Mouse (Mus musculus) myocyte (in vitro differentiated cells): Measurements from ENCODE around the gene Mgmt. TPM values are rescaled to one million over a fixed set of nuclear protein-coding genes. Genes with fewer than 3 reads are reported as not detected.

Experiments
- H3K27me3 ChIP-seq: one replicate; pipeline ENCODE4 v1.6.1; 2011; ENCODE audit not compliant: control insufficient read depth, insufficient read depth, insufficient read length
- H3K36me3 ChIP-seq: one replicate; pipeline ENCODE4 v1.6.1; 2011; ENCODE audit not compliant: control insufficient read depth, insufficient read depth
- H3K4me2 ChIP-seq: one replicate; pipeline ENCODE4 v1.6.1; 2011; ENCODE audit warnings: low read depth, control low read depth
- H3K4me3 ChIP-seq: one replicate; pipeline ENCODE4 v1.5.1; 2011; ENCODE audit warnings: mild to moderate bottlenecking, control low read depth, moderate library complexity
- H3K79me2 ChIP-seq: one replicate; pipeline ENCODE4 v1.6.1; 2011; ENCODE audit not compliant: control insufficient read depth, insufficient read depth
- H3ac ChIP-seq: one replicate; pipeline ENCODE4 v1.6.1; 2011; ENCODE audit not compliant: control insufficient read depth, insufficient read length
- CEBPB ChIP-seq: IDR thresholded peaks from 2 replicates; pipeline ENCODE4 v1.6.1; 2011; ENCODE audit warnings: mild to moderate bottlenecking, moderate library complexity; ENCODE audit not compliant: poor library complexity, insufficient read depth, severe bottlenecking
- E2F4 ChIP-seq: IDR thresholded peaks from one replicate; pipeline ENCODE4 v1.6.1; 2011; ENCODE audit warnings: mild to moderate bottlenecking, control low read depth, moderate library complexity; ENCODE audit not compliant: insufficient read depth
- MAX ChIP-seq: IDR thresholded peaks from one replicate; pipeline ENCODE4 v1.6.1; 2011; ENCODE audit warnings: low read depth, mild to moderate bottlenecking, control low read depth
- MYOD1 ChIP-seq, 3 experiments: IDR thresholded peaks; one replicate each; pipeline ENCODE4 v1.6.1; 2011; ENCODE audit warnings: control low read depth in 2 of 3, low read depth in 2 of 3, mild to moderate bottlenecking in 2 of 3, moderate library complexity in 1 of 3; ENCODE audit not compliant: insufficient read length in 2 of 3, control insufficient read depth in 1 of 3
- MYOG ChIP-seq, 3 experiments: IDR thresholded peaks; one replicate each; pipeline ENCODE4 v1.6.1; 2011; ENCODE audit warnings: control low read depth in 2 of 3, low read depth in 2 of 3, mild to moderate bottlenecking in 2 of 3; ENCODE audit not compliant: insufficient read length in 2 of 3, control insufficient read depth in 1 of 3, insufficient read depth in 1 of 3
- POLR2A ChIP-seq: IDR thresholded peaks from one replicate; pipeline ENCODE4 v1.6.1; 2011; ENCODE audit warnings: low read depth, mild to moderate bottlenecking, control low read depth, moderate library complexity; ENCODE audit not compliant: insufficient read length
- POLR2AphosphoS2 ChIP-seq: IDR thresholded peaks from one replicate; pipeline ENCODE4 v1.6.1; 2011; ENCODE audit warnings: low read depth, control low read depth; ENCODE audit not compliant: insufficient read length
- REST ChIP-seq: IDR thresholded peaks from one replicate; pipeline ENCODE4 v1.6.1; 2011; ENCODE audit warnings: mild to moderate bottlenecking, control low read depth, moderate library complexity; ENCODE audit not compliant: insufficient read depth, insufficient read length
- SRF ChIP-seq: IDR thresholded peaks from one replicate; pipeline ENCODE4 v1.6.1; 2011; ENCODE audit warnings: low read depth; ENCODE audit not compliant: control insufficient read depth, insufficient read length
- TCF12 ChIP-seq: IDR thresholded peaks from one replicate; pipeline ENCODE4 v1.6.1; 2011; ENCODE audit warnings: mild to moderate bottlenecking, control low read depth; ENCODE audit not compliant: poor library complexity, insufficient read depth, severe bottlenecking
- TCF3 ChIP-seq: IDR thresholded peaks from one replicate; pipeline ENCODE4 v1.6.1; 2011; ENCODE audit warnings: low read depth, control low read depth; ENCODE audit not compliant: insufficient read length
- USF1 ChIP-seq: IDR thresholded peaks from one replicate; pipeline ENCODE4 v1.6.1; 2011; ENCODE audit warnings: low read depth, mild to moderate bottlenecking, control low read depth, moderate library complexity
- polyA plus RNA-seq: library from polyadenylated mRNA; unstranded; fragments of >200 nt; fragmentation: generic; extraction: Trizol; gene quantifications from one replicate; pipeline ENCODE4 v1.2.1, GENCODE M21; 2012; ENCODE audit warnings: missing spikeins

Mgmt gene
- polyA plus RNA-seq, 1 experiment = 1.3 TPM

DNA sequence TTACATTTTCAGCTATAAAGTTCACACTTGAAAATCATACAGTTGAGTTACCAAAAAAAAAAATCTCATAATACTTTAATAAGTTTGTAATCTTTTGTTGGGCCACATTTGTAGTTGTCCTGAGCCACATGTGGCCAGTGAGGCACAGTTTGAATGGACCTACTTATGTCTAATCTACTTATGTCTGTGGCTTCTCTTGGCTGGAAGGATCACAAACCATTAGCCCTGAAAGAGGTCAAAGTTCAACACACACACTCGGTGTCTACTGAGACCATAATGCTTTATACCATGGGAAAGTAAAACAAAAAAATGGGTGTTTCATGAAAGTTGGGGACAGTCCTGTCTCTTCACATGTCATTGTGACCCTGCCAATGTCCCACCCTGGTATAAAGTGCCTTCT is 3.1 kb downstream of the Mgmt start:
- Histone ChIP-seq H3K79me2 (no peaks in the 10 kb centered on the region), H3ac (no peak overlapping the region), H3K27me3 (no peaks in the 10 kb centered on the region), H3K36me3 (no peaks in the 10 kb centered on the region), H3K4me2 (no peak overlapping the region), H3K4me3 (no peak overlapping the region)
- TF ChIP-seq CEBPB = no peak
- TF ChIP-seq REST = no peak
- no peak for TF ChIP-seq MYOG (IDR thresholded peaks at IDR 0.05; ENCODE audit: control insufficient read depth in 1 of 3, insufficient read depth in 1 of 3, insufficient read length in 2 of 3, low read depth in 2 of 3)
- no peak for TF ChIP-seq POLR2A
- TF ChIP-seq SRF = no peak
- TF ChIP-seq USF1 = no peak
- TF ChIP-seq E2F4 = no peak
- no peak for TF ChIP-seq TCF12
- no peak for TF ChIP-seq MAX
- no peak for TF ChIP-seq TCF3
- no peak for TF ChIP-seq MYOD1 (IDR thresholded peaks at IDR 0.05; ENCODE audit: control insufficient read depth in 1 of 3, insufficient read length in 2 of 3, low read depth in 2 of 3)
- TF ChIP-seq POLR2AphosphoS2 = no peak

DNA sequence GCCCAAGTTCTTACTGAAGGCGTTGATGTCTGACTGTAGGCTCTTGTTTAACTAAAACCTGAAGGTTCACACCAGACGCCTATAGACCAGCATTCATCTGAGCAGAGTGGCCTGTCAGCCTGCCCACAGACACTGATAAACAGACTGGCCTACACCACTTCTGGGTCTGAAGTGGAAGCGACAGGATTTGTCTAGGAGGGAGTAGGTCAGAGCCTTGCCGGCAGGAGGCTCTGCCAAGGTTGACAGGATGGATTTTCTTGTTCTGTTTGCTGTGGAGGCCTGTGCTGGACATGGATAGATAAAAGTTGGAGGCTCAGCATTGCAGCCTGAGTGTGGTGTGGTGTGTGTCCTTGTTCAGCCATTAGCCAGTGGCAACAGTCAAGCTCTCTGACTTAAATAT is 3.6 kb downstream of the Mgmt start:
- no peaks in the 10 kb centered on the region for H3K79me2 ChIP-seq
- no peaks in the 10 kb centered on the region for H3K36me3 ChIP-seq
- TF ChIP-seq POLR2A (no peak), POLR2AphosphoS2 (no peak), MYOD1 (IDR thresholded peaks at IDR 0.05; ENCODE audit: control insufficient read depth in 1 of 3, insufficient read length in 2 of 3, low read depth in 2 of 3) (no peak), MAX (no peak), CEBPB (no peak), MYOG (IDR thresholded peaks at IDR 0.05; ENCODE audit: control insufficient read depth in 1 of 3, insufficient read depth in 1 of 3, insufficient read length in 2 of 3, low read depth in 2 of 3) (no peak), TCF3 (no peak), USF1 (no peak), TCF12 (no peak), SRF (no peak), REST (no peak), E2F4 (no peak)
- no peak overlapping the region for H3K4me2 ChIP-seq
- H3ac ChIP-seq = no peak overlapping the region
- H3K27me3 ChIP-seq = no peaks in the 10 kb centered on the region
- no peak overlapping the region for H3K4me3 ChIP-seq

DNA sequence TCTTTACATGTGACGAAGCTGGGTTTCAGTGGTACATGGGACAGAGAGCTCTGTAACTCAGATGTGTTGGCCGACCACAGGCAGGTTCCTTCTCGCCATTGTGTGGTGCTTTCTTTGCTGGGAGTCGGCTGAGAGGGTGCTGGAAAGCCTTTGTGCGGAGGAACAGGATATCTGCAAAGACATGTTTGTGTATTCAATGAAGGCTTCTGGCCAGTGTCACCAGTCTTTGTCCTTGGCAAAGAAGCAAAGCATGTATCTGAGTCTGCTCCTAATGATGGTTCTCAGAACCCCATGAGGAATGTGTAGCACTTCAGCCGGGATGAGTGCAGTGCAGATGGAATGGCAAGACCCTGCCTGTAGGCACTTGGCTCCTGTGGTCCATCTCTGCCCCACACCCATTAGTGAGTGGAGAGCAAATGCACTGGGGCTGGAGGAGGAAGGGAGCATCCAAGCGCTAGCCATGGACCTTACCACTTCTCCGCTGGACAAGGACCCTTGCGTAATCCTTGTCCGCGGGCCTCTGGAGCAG is 14.3 kb downstream of the Mgmt start:
- H3K27me3 ChIP-seq = no peaks in the 10 kb centered on the region
- no peak overlapping the region for H3ac ChIP-seq
- H3K79me2 ChIP-seq = no peaks in the 10 kb centered on the region
- no peak overlapping the region for H3K4me3 ChIP-seq
- no peak overlapping the region for H3K4me2 ChIP-seq
- no peaks in the 10 kb centered on the region for H3K36me3 ChIP-seq
- TF ChIP-seq MYOD1 (IDR thresholded peaks at IDR 0.05; ENCODE audit: control insufficient read depth in 1 of 3, insufficient read length in 2 of 3, low read depth in 2 of 3) (no peak), MYOG (IDR thresholded peaks at IDR 0.05; ENCODE audit: control insufficient read depth in 1 of 3, insufficient read depth in 1 of 3, insufficient read length in 2 of 3, low read depth in 2 of 3) (no peak), REST (no peak), SRF (no peak), USF1 (no peak)

GRCm38 (mm10) chr7:136912901-136913300 is 18.5 kb downstream of the Mgmt start:
- Histone ChIP-seq H3K79me2 (no peaks in the 10 kb centered on the region), H3K36me3 (no peaks in the 10 kb centered on the region), H3K27me3 (no peaks in the 10 kb centered on the region), H3ac (no peak overlapping the region), H3K4me2 (no peak overlapping the region), H3K4me3 (no peak overlapping the region)
- no peak for TF ChIP-seq SRF
- TF ChIP-seq USF1 = no peak

- no peak for TF ChIP-seq POLR2A
- no peak for TF ChIP-seq E2F4
- no peak for TF ChIP-seq CEBPB
- TF ChIP-seq USF1 = no peak
- TF ChIP-seq TCF12 = no peak
- no peak for TF ChIP-seq SRF
- no peak for TF ChIP-seq MYOG (IDR thresholded peaks at IDR 0.05; ENCODE audit: control insufficient read depth in 1 of 3, insufficient read depth in 1 of 3, insufficient read length in 2 of 3, low read depth in 2 of 3)
- TF ChIP-seq POLR2AphosphoS2 = no peak
- no peak for TF ChIP-seq MAX
- H3K79me2 ChIP-seq = no peaks in the 10 kb centered on the region
- no peak overlapping the region for H3K4me2 ChIP-seq
- no peaks in the 10 kb centered on the region for H3K27me3 ChIP-seq
- H3K36me3 ChIP-seq = no peaks in the 10 kb centered on the region
- H3K4me3 ChIP-seq = no peak overlapping the region
- H3ac ChIP-seq = no peak overlapping the region
Measured at GRCm38 (mm10) chr7:136916021-136916420, 21.6 kb downstream of the Mgmt start.
